Mouse (Mus musculus) ES-E14 (cell line): ENCODE measurements around the gene Rpl39. TPM values are rescaled to one million over a fixed set of nuclear protein-coding genes. Genes with fewer than 3 reads are reported as not detected.

Source experiments
- DNase-seq: peaks from one replicate; pipeline ENCODE4 v3.0.0-alpha.2; 2013; ENCODE audit warnings: low read depth, low spot score
- H3K27ac ChIP-seq: 2 replicates; pipeline ENCODE4 v1.5.1; 2012; ENCODE audit warnings: low read depth, mild to moderate bottlenecking, low read length, moderate library complexity, mixed read lengths; ENCODE audit not compliant: poor library complexity, insufficient read depth, severe bottlenecking
- H3K36me3 ChIP-seq: 2 replicates; pipeline ENCODE4 v1.6.1; 2012; ENCODE audit warnings: mild to moderate bottlenecking, low read length, moderate library complexity, mixed read lengths; ENCODE audit not compliant: control insufficient read depth, poor library complexity, insufficient read depth, severe bottlenecking
- H3K4me1 ChIP-seq, 2 experiments: fragments of 150-350 bp in 1 of 2; sonication (generic) in 1 of 2; 2 replicates each; pipeline ENCODE4 v1.6.1; 2012; ENCODE audit warnings: low read length in 2 of 2, mild to moderate bottlenecking in 1 of 2, mixed read lengths in 1 of 2; ENCODE audit not compliant: control insufficient read depth in 2 of 2, insufficient read depth in 2 of 2, poor library complexity in 1 of 2
- H3K4me3 ChIP-seq, 2 experiments: fragments of 150-350 bp in 1 of 2; sonication (generic) in 1 of 2; 2 replicates each; pipeline ENCODE4 v1.5.1; 2012; ENCODE audit warnings: low read length in 2 of 2, low read depth in 1 of 2, mild to moderate bottlenecking in 1 of 2, mixed read lengths in 1 of 2; ENCODE audit not compliant: insufficient read depth in 1 of 2, poor library complexity in 1 of 2, severe bottlenecking in 1 of 2
- H3K9ac ChIP-seq: 2 replicates; pipeline ENCODE4 v1.6.1; 2012; ENCODE audit warnings: low read depth, mild to moderate bottlenecking, low read length, mixed read lengths; ENCODE audit not compliant: poor library complexity, insufficient read depth, severe bottlenecking
- H3K9me3 ChIP-seq: fragments of 150-350 bp; sonication (generic); 2 replicates; pipeline ENCODE4 v1.6.1; 2012; ENCODE audit warnings: low read depth, mild to moderate bottlenecking, low read length; ENCODE audit not compliant: control insufficient read depth, insufficient read depth
- CHD2 ChIP-seq: IDR thresholded peaks from 2 replicates; pipeline ENCODE4 v1.6.1; 2014; ENCODE audit warnings: mild to moderate bottlenecking, low read depth, low read length, inconsistent platforms
- HCFC1 ChIP-seq: IDR thresholded peaks from 2 replicates; pipeline ENCODE4 v1.6.1; 2012; ENCODE audit warnings: low read length, inconsistent platforms, borderline replicate concordance; ENCODE audit not compliant: insufficient read depth
- MAFK ChIP-seq: IDR thresholded peaks from 2 replicates; pipeline ENCODE4 v1.6.1; 2014; ENCODE audit warnings: mild to moderate bottlenecking, low read depth, low read length, inconsistent platforms; ENCODE audit not compliant: insufficient read depth
- ZC3H11A ChIP-seq: IDR thresholded peaks from 2 replicates; pipeline ENCODE4 v1.6.1; 2012; ENCODE audit warnings: low read depth, mild to moderate bottlenecking, inconsistent platforms, low read length, borderline replicate concordance
- ZNF384 ChIP-seq: IDR thresholded peaks from 2 replicates; pipeline ENCODE4 v1.6.1; 2012; ENCODE audit warnings: low read depth, low read length, inconsistent platforms
- in situ Hi-C, 2 experiments: fragments of 600-800 bp; cut with MboI; formaldehyde crosslinking; loops; one replicate each; pipeline ENCODE4 v1.15.1; 2025; ENCODE audit warnings: low sequenced_read_pairs in 2 of 2, inconsistent platforms in 1 of 2; ENCODE audit not compliant: unreplicated experiment in 2 of 2
- total RNA-seq: library from RNA; depleted of rRNA; stranded (reverse); fragments of 300-350 nt; gene quantifications from 2 replicates; pipeline ENCODE4 v1.2.3, GENCODE M21; 2012

Rpl39 gene
- total RNA-seq, 1 experiment, result 1,684 TPM

DNA sequence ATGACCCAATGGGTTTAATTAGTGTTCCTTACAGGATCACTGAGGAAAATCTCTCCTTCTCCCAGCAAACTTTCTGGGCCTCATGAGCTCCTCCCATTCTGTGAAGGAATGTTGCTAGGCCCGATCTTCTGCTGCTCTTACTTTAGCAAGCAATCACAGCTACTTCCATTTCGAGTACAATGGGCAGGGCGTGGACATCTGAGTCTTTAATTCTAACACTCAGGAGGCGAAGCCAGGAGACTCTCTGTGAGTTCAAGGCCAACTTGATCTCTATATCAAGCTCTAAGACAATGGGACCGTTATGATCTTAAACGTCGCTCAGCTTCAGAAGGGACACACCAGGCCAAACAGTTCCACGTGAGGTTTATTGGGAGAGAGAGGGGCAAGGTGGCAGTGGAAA lies 8.6 kb downstream of the Rpl39 start:
- no peaks in the 10 kb centered on the region for H3K4me1 ChIP-seq
- H3K36me3 ChIP-seq, result peaks cover 5% of the 10 kb centered on the region; the same call in 1 of the 2 replicates
- in situ Hi-C loops, result no loop called here
- no peak overlapping the region for H3K9ac ChIP-seq
- H3K9me3 ChIP-seq, result no peaks in the 10 kb centered on the region
- no peak overlapping the region for H3K4me3 ChIP-seq
- DNase-seq, result no peak
- TF ChIP-seq CHD2 (no peak), ZC3H11A (no peak), ZNF384 (no peak), HCFC1 (no peak), MAFK (no peak)
- H3K27ac ChIP-seq, result peak overlapping the region; percentile 40; the same call in 1 of the 2 replicates

DNA sequence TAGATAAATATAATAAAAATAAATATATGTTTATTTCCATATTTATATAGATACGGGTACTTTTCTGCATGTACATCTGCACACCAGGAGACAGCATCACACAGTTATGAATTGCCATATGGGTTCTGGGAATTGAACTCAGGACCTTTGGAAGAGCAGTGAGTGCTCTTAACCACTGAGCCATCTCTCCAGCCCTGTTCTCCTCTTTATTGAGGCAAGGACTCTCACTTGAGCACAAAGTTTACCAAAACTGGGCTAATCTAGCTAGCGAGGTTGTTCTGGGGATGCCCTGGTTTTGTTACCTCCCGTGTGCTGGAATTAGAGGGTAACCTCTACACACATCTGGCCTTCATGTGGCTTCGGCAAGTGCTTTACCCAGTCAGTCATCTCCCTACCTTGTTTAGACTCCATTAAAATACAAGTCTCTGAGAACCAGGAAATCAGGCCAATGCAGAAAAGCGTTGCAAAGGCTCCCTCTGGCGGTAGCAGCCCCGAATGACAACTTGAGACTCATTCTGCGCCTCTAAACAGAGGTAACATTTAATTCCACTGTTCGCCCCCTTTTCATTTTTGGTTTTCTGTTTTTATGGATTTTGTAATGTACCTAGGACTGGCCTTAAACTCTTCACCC lies 10.8 kb downstream of the Rpl39 start:
- Histone ChIP-seq H3K36me3 (no peaks in the 10 kb centered on the region), H3K9ac (peak overlapping the region; percentile 42; the same call in 1 of the 2 replicates), H3K4me3 (no peak overlapping the region), H3K27ac (0 out of 2 replicates have a peak overlapping the region, but pooled peaks have one; percentile 7), H3K4me1 (no peaks in the 10 kb centered on the region), H3K9me3 (no peaks in the 10 kb centered on the region)
- in situ Hi-C loops, result no loop called here
- peak; percentile 40 for DNase-seq
- TF ChIP-seq CHD2 (no peak), ZC3H11A (no peak), ZNF384 (no peak), HCFC1 (no peak), MAFK (no peak)

DNA sequence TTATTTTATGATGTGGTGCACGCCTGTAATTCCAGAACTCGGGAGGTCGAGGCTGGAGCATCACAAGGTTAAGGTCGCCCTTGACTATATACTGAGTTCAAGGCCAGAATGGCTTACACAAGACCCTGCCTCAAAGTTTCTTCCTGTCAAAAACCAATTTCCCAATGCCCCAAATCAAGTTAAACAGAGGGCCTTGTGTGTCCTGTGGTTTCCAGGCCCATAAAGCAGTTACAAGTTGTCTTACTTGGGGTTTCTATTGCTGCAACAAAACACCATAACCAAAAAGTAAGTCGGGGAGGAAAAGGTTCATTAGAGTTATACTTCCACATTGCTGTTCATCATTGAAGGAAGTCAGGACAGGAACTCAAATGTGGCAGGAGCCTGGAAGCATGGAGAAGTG lies 16.4 kb downstream of the Rpl39 start:
- no peak overlapping the region for H3K4me3 ChIP-seq
- H3K4me1 ChIP-seq, result no peaks in the 10 kb centered on the region
- no peak overlapping the region for H3K9ac ChIP-seq
- TF ChIP-seq HCFC1 (no peak), ZC3H11A (no peak), CHD2 (no peak), ZNF384 (no peak), MAFK (no peak)
- no peak for DNase-seq
- H3K9me3 ChIP-seq, result no peaks in the 10 kb centered on the region
- no peak overlapping the region for H3K27ac ChIP-seq
- in situ Hi-C loops, result no loop called here
- H3K36me3 ChIP-seq, result no peaks in the 10 kb centered on the region

DNA sequence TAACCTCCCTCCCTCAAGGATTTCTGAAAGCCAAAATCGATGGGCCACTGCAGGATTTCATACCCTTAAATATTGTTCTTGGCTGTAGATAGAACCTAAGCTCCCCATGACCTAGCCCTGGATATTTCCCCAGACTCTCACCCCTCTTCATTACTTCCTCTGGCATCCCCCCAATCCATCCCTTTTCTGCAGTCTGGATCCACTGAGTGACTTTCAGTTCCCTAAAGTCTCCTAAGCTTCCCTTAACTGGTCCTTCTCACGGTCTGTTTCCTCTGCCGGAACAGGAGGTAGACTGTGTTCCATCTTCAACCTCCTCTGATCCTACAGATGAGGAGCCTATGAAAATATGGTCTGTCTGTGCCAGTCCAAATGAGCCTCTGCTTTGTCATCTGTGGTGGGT lies 17.9 kb downstream of the Rpl39 start:
- no peak overlapping the region for H3K27ac ChIP-seq
- no peak overlapping the region for H3K9ac ChIP-seq
- in situ Hi-C loops, result no loop called here
- H3K36me3 ChIP-seq, result no peaks in the 10 kb centered on the region
- no peak overlapping the region for H3K4me3 ChIP-seq
- no peaks in the 10 kb centered on the region for H3K9me3 ChIP-seq
- H3K4me1 ChIP-seq, result no peaks in the 10 kb centered on the region
- no peak for TF ChIP-seq ZNF384
- DNase-seq, result no peak

DNA sequence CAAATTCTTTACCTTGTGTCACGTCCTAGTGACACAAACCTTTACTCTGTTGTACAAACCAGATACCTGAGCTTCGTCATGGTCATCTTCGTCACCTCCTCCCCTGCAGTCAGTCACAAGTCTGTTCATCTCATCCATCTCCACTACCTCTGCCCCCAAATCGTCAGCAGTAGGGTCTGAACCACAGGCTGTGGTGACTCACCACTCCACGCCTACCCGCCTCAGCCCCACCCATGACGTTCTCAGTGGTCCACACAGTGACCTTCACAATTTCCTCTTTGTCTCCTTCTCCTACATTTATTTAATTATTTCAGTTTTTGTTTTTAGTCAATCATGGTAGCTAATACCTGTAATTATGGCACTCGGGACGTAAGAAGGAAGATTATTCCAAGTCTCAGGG lies 21.3 kb downstream of the Rpl39 start:
- Histone ChIP-seq H3K27ac (no peak overlapping the region), H3K9me3 (no peaks in the 10 kb centered on the region), H3K9ac (no peak overlapping the region), H3K4me3 (no peak overlapping the region), H3K36me3 (no peaks in the 10 kb centered on the region), H3K4me1 (no peaks in the 10 kb centered on the region)
- no peak for DNase-seq
- TF ChIP-seq MAFK (no peak), ZNF384 (no peak), ZC3H11A (no peak), CHD2 (no peak), HCFC1 (no peak)
- in situ Hi-C loops, result no loop called here
